Mouse (Mus musculus) activated CD4-positive, CD25-positive, alpha-beta regulatory T cell, adult 4 months (primary cell): ENCODE data around the gene Acaca. TPM values are rescaled to one million over a fixed set of nuclear protein-coding genes. Genes with fewer than 3 reads are reported as not detected.

Experiments used
- ATAC-seq: one replicate; pipeline ENCODE4 v1.8.0; 2017
- polyA plus RNA-seq, 2 experiments: library from polyadenylated mRNA; unstranded; fragments of 100-300 nt; shearing (Covaris generic); gene quantifications; one replicate each; pipeline ENCODE4 v1.2.1; 2017

The Acaca gene
- polyA plus RNA-seq: 1 to 10 TPM; 4.9 to 5.2 TPM

GRCm38 (mm10) chr11:84128943-84129798, at the start of gene Acaca, which contains the start of gene Tada2a:
Gene Acaca (plus strand): TSS chr11:84129672.
Gene Tada2a (minus strand): TSS chr11:84129600.
- ATAC-seq: peak; percentile 67

- no peak for ATAC-seq
These were observed 49.6 kb upstream of the Acaca start for GRCm38 (mm10) chr11:84079887-84080286.

- no peak for ATAC-seq
These were observed 49.1 kb upstream of the Acaca start for GRCm38 (mm10) chr11:84080327-84080726.

- ATAC-seq: no peak
These were observed 47.6 kb upstream of the Acaca start for GRCm38 (mm10) chr11:84081901-84082300.

- no peak for ATAC-seq
These were observed 38.9 kb upstream of the Acaca start for GRCm38 (mm10) chr11:84090572-84090971.

GRCm38 (mm10) chr11:84095084-84095483, 34.4 kb upstream of the Acaca start:
- ATAC-seq: no peak

- no peak for ATAC-seq
These were observed 32.0 kb upstream of the Acaca start for GRCm38 (mm10) chr11:84097251-84097998.

- ATAC-seq: no peak
These were observed 28.3 kb upstream of the Acaca start for GRCm38 (mm10) chr11:84101182-84101581.

GRCm38 (mm10) chr11:84104036-84104435, 25.4 kb upstream of the Acaca start:
- ATAC-seq: no peak

- ATAC-seq: no peak
These were observed 22.3 kb upstream of the Acaca start for GRCm38 (mm10) chr11:84107137-84107536.

- no peak for ATAC-seq
These were observed 15.8 kb upstream of the Acaca start for GRCm38 (mm10) chr11:84113623-84114022.

- no peak for ATAC-seq
These were observed 13.8 kb upstream of the Acaca start for GRCm38 (mm10) chr11:84115646-84116045.

GRCm38 (mm10) chr11:84116221-84116620, 13.3 kb upstream of the Acaca start:
- ATAC-seq: no peak

- ATAC-seq: no peak
These were observed 12.0 kb upstream of the Acaca start for GRCm38 (mm10) chr11:84117431-84117830.

GRCm38 (mm10) chr11:84121051-84121956, 8.2 kb upstream of the Acaca start:
- no peak for ATAC-seq

GRCm38 (mm10) chr11:84127977-84128376, 1.5 kb upstream of the Acaca start:
- no peak for ATAC-seq

- ATAC-seq: no peak
These were observed 320 bp downstream of the Acaca start for GRCm38 (mm10) chr11:84129799-84130185.

GRCm38 (mm10) chr11:84134331-84134860, 4.9 kb downstream of the Acaca start:
- ATAC-seq: no peak

- no peak for ATAC-seq
These were observed 7.0 kb downstream of the Acaca start for GRCm38 (mm10) chr11:84136453-84136852.

GRCm38 (mm10) chr11:84141752-84142151, 12.3 kb downstream of the Acaca start:
- no peak for ATAC-seq

- ATAC-seq: no peak
These were observed 15.8 kb downstream of the Acaca start for GRCm38 (mm10) chr11:84145201-84145798.

GRCm38 (mm10) chr11:84146081-84146480, 16.6 kb downstream of the Acaca start:
- ATAC-seq: no peak
